In the genomic region with DNA sequence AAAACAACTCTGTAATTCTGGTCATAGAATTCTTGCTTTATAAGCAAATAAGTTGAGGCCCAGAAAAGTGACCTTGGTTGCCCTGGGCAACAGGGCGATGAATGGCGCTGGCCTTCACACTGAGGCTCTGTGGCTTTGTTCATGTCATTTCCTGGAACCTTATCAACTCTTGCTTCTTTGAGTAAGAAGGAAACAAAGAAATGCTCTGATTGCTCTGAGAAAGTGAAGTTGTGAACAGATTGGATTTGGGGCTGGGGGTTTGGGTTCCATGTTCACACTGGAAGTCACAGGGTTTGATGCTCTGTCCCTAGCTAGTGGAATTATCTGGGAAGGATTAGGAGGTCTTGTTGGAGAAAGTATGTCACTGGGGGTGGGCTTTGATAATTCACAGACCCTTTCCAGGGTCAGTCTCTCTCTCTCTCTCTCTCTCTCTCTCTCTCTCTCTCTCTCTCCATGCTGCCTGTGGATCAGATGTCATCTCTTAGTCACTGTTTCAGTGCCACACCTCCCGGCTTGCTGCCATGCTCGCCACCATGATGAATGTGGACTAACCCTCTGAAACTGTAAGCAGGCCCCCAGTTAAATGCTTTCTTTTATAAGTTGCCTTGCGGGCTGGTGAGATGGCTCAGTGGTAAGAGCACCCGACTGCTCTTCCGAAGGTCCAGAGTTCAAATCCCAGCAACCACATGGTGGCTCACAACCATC, we compare ENCODE assay signal across 12 mouse cellular contexts. TPM values are rescaled to one million over a fixed set of nuclear protein-coding genes. Genes with fewer than 3 reads are reported as not detected.
A peak's percentile ranks its signal among the peaks of the same experiment; 100 is the strongest.
DNase-seq lines count a peak whose midpoint lies in the region; TF ChIP-seq lines count a peak whose summit lies in the region.
"Had no signal": no experiment of that assay in that cellular context is flagged by ENCODE, and none has a peak within 500 bp of the region (broad histone marks: within the 10 kb centered on the region; RNA-seq: fewer than 3 reads in every experiment).

No protein-coding gene starts in this region.

- H3K27me3 ChIP-seq in cerebellum, adult 2 months (ENCODE audit: control insufficient read depth, insufficient read depth, low read length) = no peaks in the 10 kb centered on the region
- H3K27me3 ChIP-seq: neural tube, embryonic 13.5 days had no signal

- no peak for TF ChIP-seq CTCF in bone marrow macrophage, adult 2 months (IDR thresholded peaks at IDR 0.05; ENCODE audit: low read depth, low read length)
- TF ChIP-seq CTCF in cerebellum, adult 2 months (IDR thresholded peaks at IDR 0.05; ENCODE audit: borderline replicate concordance, insufficient read depth, low read depth, low read length) = no peak

- H3K4me3 ChIP-seq in bone marrow macrophage, adult 2 months (ENCODE audit: insufficient read depth, low read length) = no peak overlapping the region
- H3K4me3 ChIP-seq in cerebellum, adult 2 months (replicated peaks; ENCODE audit: insufficient read depth, low read depth, low read length) = no peak overlapping the region
- H3K4me3 ChIP-seq: neural tube, embryonic 13.5 days had no signal

- 92% methylated on average over 7 of the region's 7 CpGs for WGBS in cerebellum, adult 2 months

- peak overlapping the region; percentile 3; the same call in 1 of the 2 replicates for H3K27ac ChIP-seq in bone marrow macrophage, adult 2 months (ENCODE audit: insufficient read depth, low read depth, low read length)
- H3K27ac ChIP-seq in cerebellum, adult 2 months (ENCODE audit: insufficient read depth, low read length) = no peak overlapping the region
- H3K27ac ChIP-seq: neural tube, embryonic 13.5 days had no signal

- DNase-seq in embryo, embryonic 10.5 days (ENCODE audit: low spot score) = peak; percentile 31
- DNase-seq in embryo, embryonic 11 days = no peak
- peak; percentile 45 to 53 for DNase-seq in spleen, postnatal 36 days (ENCODE audit: low spot score in 2 of 2)
- DNase-seq in spleen, adult 18-20 months = no peak
- DNase-seq in lung, postnatal 14 days = no peak
- DNase-seq in heart, adult 8-10 months (ENCODE audit: low spot score) = no peak
- no peak for DNase-seq in cerebellum, adult 2 months
- DNase-seq: kidney, adult 9 months; liver, postnatal 0 days; thymus, postnatal 36 days had no signal

- H3K4me1 ChIP-seq in bone marrow macrophage, adult 2 months (ENCODE audit: control insufficient read depth, insufficient read depth, low read length) = peaks cover 49% of the 10 kb centered on the region
- peaks cover 4% of the 10 kb centered on the region; the same call in 1 of the 2 replicates for H3K4me1 ChIP-seq in cerebellum, adult 2 months (ENCODE audit: control insufficient read depth, insufficient read depth, low read length)

- TF ChIP-seq POLR2A in bone marrow macrophage, adult 2 months (IDR thresholded peaks at IDR 0.05; ENCODE audit: borderline replicate concordance, low read depth, low read length) = no peak
- TF ChIP-seq POLR2A in cerebellum, adult 2 months (IDR thresholded peaks at IDR 0.05; ENCODE audit: borderline replicate concordance, insufficient read depth, low read length) = no peak

RNA-seq across cellular contexts. Expression of a gene that starts 50.2 kb away (rescaled TPM):
- polyA plus RNA-seq in bone marrow macrophage, adult 2 months (2012; ENCODE audit: insufficient read depth, insufficient read length, missing spikeins) = 66.4 and 77.2 TPM in 2 replicates
- total RNA-seq in heart, adult 8-10 months (2022) = 1 to 10 TPM; 7.6 to 9.9 (median 8.8) TPM
- 11.2 and 11.5 TPM in 2 replicates for polyA plus RNA-seq in cerebellum, adult 2 months (2012; rRNA removed)

Comparison
In these comparisons a context has a peak if more than half of its experiments do, and no peak if none do; other contexts are left out.
1. DNase-seq: peak in embryo, embryonic 10.5 days (single experiment) and spleen, postnatal 36 days (2 of 2); none in embryo, embryonic 11 days (single experiment), spleen, adult 18-20 months (0 of 2), lung, postnatal 14 days (single experiment), heart, adult 8-10 months (single experiment) and cerebellum, adult 2 months (0 of 2).